Mouse (Mus musculus): Measurements from ENCODE around the gene Gm15217.

- TF ChIP-seq CTCF (IDR thresholded peaks at IDR 0.05; ENCODE audit: low read depth), result no peak
- no peak for TF ChIP-seq EP300 (optimal IDR thresholded peaks at IDR 0.05)
These were observed 34.5 kb upstream of the Gm15217 start for GRCm38 (mm10) chr14:46344750-46345149.

Measured in stomach, postnatal 0 days (tissue).